Mouse (Mus musculus): ENCODE measurements around the gene Tmem213.

GRCm38 (mm10) chr6:38072137-38072796, 36.8 kb upstream of the Tmem213 start:
- TF ChIP-seq CTCF (IDR thresholded peaks at IDR 0.05; ENCODE audit: insufficient read depth, low read length) (no peak), POLR2A (IDR thresholded peaks at IDR 0.05; ENCODE audit: borderline replicate concordance, extremely low read depth, low read depth, low read length) (no peak)

Data from lung, adult 2 months (tissue).